Mouse (Mus musculus) cerebellum, adult 9-11 months (tissue): ENCODE measurements around the gene Ywhae.

ENCODE experiments used
- DNase-seq: peaks from one replicate; pipeline ENCODE4 v3.0.0; 2022

Gene Ywhae

DNA sequence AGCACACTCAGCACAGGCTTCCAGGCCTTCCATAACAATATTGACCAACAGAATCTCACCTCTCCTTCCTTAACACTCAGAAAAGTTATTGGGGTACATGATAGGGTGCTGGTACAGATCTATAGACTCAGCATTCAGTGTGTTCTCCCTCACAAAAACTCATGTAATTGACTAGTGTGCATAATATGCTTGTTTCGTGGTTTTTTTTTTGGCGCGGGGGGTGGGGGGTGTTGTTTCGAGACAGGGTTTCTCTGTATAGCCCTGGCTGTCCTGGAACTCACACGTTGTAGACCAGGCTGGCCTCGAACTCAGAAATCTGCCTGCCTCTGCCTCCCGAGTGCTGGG lies 5.8 kb downstream of the Ywhae start:
- no peak for DNase-seq

DNA sequence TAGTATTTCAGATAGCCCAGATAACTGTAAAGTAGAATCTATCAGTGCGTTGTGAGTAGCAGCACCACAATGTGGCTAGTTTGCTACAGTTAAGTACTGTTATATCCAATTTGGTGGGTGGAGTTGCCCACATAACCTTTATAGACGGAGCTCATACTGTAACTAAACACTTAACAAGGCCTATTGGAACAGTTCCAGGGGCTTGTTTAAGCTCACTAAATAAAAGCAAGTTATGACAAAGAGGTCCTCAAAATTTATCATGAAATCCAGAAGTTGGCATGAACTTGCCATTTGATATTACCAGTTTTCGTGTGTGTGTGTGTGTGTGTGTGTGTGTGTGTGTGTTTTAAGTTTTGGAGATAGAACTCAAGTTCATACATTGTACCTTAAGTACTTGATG lies 7.5 kb downstream of the Ywhae start:
- DNase-seq = no peak

DNA sequence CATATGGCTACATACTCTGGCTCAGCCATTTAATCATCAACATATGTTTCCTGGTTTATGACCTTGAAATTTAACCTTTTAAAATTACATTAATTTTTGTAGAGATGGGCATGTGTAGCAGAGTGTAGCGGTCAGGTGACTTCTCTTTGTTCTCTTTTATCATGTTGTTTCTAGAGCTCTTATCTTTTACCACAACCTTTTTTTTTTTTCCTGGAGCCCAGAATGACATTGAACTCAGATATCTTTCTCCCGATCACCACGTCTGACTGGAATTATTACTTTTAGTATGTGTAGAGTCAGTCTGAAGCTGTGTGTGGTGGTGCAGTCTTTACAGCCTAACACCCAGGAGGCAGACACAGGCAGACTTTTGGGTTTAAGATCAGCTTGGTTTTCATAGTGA lies 8.9 kb downstream of the Ywhae start:
- DNase-seq = no peak

DNA sequence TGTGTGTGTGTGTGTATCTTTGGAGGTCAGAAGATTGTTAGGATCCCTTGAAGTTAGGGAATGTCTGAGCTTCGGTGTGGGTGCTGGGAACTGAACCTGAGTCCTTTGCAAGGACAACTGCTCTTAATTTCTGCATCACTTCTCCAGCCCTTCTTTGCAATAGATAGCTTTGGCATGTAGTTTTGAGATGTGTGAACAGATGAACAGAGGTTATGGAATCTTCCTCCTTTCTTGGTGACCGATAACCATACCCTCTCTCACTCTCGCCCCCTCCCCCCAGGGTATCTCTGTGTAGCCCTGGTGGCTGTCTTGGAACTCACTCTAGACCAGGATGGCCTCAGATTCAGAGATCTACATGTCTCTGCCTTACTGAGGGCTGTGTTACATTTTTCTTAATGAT lies 12.1 kb downstream of the Ywhae start:
- DNase-seq = no peak

DNA sequence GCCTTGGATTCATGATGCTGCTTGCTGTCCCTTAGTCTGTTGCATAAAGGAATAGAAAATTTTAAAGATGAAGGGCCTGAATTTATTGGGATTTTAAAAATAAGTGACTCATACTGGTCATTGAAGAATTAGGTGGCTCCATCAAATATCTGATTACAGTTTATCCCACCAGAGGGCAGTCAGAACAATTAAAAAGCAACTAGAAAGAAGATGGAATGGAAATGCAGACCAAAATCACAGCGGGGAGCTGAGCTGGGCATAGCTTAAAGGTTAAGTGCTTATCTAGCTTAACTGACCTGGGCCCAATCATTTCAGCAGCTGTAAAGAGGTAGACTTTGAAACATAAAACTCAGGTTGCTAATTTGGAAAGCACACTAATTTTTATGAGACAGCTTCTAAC lies 17.9 kb downstream of the Ywhae start:
- no peak for DNase-seq

DNA sequence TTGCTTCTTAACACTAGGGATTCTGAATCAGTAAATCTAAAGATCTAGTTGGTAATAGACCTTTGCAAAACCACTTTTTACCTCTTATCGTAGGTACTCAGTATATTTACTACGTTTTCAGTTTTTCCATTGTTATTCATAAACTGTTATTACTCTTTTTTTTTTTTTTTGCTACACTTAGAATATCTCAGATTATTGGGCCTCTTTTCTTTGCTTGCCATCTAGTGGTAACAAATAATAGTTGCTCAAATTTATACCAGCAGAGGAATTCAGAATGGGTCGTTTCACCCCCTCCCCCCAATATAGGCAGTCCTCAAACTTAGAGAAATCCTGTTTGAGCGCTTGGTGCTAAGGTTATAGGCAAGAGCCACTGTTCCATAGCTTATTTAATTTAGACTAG lies 18.4 kb downstream of the Ywhae start:
- no peak for DNase-seq

DNA sequence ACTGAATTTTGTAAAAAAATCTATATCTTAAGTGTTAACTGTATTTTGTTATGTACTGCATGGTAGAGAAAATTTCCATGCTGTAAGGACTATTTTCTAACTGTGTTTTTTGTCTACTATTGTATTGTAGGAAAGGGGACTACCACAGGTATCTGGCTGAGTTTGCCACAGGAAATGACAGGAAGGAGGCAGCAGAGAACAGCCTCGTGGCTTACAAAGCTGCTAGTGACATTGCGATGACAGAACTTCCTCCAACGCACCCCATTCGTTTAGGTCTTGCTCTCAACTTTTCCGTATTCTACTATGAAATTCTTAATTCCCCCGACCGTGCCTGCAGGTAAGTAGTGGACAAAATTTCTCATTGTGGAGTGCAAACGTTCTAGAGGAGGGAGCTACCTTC lies 24.0 kb downstream of the Ywhae start:
- no peak for DNase-seq

DNA sequence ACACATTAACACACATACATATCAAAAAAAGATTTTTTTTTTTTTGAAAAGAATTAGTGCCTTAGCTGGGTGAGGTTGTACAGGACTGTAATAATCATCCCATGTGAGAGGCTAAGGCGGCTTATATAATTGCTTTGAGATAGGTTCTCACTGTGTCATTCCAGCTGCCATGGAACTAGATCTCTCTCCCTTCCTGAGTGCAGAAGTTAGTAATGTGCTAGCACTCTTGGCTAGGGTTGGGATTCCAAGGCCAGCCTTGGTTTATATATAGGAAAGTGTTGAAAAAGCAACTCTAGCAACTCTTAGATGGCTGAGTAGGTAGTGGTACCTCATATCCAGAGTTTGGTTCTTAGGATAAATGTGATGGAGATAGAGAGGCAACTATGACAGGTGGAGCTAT lies 25.9 kb downstream of the Ywhae start:
- no peak for DNase-seq

DNA sequence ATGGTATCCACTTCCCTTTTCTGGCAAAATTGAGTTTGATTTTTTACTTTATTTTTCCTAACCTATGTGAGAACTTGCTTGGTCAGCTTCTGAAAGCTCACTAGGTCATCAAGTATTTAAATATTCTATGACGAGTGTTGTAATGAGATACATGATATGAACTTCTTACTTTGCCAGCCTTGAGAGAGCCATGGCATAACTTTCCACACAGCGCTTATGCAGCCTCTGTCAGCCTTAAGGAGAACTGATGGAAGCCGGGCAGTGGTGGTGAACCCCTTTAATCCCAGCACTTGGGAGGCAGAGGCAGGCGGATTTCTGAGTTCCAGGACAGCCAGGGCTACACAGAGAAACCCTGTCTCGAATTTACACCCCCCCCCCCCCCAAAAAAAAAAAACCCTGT lies 28.1 kb downstream of the Ywhae start:
- DNase-seq = no peak

DNA sequence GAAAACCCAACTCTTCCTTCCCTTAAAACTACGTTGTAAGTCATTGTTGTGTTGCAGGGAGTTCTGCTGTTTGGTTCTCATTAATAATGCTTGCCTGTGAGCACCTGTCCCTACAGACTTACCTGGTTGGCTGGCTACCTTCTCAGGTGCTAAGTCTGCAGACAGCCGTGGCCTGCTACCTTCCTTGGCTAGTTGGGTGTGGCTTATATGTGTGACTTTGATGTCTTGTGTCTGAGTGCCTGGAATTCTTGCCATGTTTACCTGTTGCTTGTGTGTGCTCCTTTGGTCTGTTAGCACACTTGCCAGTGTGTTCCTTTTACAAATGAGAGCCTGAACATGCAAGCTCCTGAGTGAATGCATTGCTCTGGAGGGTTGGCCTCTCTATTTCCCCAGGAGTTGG lies 30.0 kb downstream of the Ywhae start:
- DNase-seq = no peak

DNA sequence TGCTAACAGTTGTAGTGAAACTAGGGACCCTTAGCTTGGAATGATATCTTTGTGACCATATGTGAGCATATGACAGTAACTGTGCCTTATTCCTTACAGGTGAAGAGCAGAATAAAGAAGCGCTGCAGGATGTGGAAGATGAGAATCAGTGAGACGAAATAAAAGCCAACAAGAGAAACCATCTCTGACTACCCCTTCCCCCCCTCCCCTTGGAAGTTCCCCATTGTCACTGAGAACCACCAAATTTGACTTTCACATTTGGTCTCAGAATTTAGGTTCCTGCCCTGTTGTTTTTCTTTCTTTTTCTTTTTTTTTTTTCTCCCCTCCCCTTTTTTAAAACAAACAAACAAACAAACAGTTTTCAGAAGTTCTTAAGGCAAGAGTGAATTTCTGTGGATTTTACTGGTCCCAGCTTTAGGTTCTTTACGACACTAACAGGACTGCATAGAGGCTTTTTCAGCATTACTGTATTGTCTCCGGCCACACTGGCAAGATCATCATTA lies 31.9 kb downstream of the Ywhae start:
- no peak for DNase-seq

DNA sequence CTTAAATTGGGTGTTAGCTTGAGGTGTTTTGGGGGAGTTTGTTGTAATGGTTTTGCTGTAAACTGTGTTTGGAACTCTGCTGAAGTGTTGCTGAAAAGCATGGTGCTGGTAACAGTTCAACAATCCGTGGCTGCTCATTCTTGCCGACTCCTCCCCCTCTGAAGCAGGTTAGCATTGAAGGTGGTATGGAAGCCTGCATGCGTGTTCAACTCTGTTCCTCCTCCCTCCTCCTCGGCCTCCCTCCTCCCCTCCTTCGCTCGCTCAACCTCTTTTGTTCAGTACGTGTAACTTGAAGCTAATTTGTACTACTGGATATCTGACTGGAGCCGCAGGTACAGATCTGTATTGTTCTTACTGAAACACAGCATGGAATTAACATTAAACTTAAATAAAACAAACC lies 32.5 kb downstream of the Ywhae start:
- DNase-seq = no peak

DNA sequence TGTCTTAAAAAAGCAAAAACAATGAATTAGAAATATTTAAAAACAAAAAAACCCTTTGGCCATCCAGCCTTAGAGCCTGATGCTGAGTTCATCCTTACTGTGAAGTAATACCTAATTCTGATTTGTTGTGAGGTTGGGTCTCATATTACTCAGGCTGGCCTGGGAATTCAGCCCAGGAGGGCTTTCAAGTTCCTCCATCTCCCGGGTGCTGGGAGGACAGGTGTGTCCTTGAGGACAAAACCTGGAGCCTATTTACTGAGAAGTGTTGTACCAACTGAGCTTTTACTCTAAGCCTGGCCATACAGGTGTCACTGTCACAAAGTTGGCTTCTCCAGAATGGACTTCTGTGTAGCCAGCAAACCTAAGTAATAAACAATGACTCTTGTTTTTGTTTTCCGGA lies 34.3 kb downstream of the Ywhae start:
- DNase-seq = no peak

DNA sequence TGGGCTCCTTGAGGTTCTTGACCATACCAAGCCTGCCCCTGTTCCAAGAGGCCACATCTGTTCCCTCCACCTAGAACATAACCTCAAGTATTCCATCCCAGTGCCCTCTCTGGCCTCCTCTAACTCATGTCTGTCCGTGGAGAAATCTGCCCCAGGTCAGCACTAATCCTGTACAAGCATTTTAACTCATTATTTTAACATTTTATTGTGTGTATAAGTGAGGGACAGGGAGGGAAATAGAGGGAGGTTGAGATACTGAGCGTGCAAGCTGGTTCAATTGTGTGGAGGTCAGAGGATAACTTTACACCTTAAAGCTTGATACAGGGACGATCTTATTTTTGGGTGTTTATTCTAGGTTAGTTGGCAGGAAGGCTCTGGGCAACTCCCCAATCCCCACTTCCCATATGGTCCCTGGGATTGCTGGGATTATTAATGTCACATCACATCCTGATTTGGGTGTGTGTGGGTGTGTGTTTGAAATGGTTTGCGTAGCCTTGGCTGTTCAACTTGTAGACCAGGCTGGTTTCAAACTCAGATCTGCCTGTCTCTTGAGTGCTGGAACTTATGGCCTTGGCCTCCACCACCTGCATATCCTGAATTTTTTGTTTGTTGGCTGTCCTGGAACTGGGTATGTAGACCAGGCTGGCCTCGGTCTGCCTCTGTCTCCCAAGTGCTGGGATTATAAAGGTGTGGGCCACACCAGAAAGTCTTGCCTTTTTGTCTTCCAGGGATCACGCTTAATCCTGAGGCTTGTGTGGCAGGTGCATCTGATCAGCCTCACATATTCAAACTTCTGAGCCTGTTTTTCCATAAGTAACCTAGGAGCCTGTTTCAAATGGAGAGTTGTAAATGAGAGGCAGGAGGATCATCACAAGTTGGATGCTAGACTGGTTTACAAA lies 35.7 kb downstream of the Ywhae start:
- no peak for DNase-seq

DNA sequence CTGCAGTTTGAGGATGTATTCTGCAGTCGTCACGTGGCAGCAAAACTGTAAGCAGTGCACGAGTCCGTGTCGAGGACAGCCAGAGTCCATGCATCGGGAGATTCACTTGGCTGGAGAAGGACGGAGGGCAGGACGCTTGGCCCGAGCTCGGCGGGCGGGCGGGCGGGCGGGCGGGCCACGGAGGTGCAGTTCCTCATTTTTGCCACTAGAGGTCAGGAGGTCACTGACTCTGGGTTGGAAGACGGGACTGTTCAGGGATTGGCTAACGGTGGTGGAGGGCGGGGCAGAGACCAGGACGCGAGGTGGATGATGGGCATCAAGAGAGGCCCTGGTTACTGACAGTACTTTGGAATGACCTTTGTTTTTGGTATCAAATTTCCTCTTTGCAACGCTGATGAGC lies 36.5 kb downstream of the Ywhae start:
- DNase-seq = peak; percentile 87

DNA sequence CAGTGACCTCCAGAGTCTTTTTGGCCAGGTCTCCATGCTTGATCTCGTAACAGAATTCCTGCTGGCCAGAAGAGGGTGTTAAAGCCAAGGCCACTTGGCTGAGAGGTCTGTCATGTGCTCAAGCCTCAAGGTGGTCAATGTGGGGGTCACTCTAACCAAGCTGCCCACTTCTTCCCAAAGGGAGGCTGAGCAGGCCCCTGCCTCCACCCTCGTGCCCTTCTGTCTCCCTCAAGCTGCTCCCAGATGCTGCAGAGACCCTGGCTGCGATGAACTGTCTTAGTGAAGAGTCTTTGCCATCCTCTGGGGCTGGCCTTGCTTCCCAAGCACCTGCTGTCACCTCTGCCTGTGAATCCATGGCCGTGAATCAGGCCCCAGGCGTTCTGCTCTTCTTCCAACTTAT lies 39.9 kb downstream of the Ywhae start:
- no peak for DNase-seq

DNA sequence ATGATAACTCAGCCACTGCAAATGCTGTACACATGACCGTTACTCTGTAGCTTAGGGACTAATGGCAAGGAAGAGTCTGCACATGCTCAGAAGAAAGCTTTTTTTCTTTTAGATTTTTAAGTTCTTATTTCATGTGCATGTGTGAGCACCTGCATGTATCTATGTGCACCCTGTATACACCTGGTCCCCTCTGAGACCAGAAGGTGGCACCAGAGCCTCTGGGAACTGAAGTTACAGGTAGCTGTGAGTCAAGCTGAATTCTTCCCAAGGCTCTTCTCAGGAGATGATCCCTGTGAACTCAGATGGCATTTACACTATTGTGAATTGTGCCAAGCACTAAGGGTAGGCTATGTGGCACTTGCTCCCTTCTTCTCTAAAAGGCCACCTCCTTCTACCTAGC lies 43.2 kb downstream of the Ywhae start:
- no peak for DNase-seq

DNA sequence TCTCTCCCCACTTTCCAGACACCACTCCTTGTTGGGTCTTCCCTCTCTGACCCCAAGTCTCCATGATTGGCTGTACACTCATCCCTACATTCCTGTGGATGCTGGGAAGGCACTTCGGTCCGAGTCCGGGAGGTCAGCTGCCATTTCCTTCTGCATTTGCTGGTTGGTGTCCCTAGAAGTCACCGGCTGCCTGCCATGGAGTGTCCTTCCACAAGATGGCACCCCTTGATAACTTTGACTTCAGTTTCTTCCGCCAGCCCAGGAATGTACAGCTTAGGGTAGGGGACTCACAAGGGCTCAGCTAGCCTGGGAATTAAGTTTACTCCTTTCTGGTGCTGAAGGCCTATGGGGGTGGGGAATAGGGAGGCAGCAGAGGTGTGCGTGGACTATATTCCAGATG lies 49.2 kb downstream of the Ywhae start:
- peak; percentile 72 for DNase-seq

DNA sequence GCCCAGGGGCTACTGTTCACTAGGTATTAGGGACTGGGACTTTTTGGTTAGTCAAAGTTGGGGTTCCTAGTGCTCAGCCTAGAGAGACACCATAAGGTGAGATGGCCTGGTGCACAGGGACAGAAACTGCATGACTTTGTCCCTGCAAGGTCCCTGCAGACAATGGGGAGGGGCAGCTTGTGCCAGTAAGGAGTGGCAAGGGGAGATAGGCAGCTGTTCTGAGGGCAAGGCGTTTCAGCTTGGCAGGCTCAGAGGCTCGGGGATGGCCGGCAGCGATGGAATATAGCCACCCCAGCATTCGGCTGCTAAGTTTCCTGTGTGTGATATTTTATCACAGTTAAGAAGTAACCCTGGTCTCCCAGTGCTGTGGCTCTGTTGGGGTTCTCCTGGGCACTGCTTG lies 51.1 kb downstream of the Ywhae start:
- no peak for DNase-seq

DNA sequence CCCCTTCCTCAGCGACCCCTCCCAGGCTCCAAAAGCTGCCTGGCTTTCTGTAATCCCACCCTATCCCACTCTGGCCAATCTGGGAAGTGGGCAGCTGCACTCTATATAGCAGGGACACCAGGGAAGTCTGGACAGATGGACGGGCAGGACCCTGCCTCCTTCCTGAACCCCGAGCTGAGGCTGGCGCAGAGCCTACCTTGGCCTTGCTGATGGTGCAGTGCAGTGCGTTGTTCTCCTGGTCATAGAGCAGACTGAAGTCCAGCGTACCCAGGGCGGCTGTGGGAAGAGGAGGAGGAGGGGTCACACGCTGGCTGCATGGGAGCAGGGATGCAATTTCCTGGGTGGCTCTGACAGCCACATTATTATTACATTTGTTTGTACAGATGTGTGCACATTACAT lies 53.2 kb downstream of the Ywhae start:
- no peak for DNase-seq

DNA sequence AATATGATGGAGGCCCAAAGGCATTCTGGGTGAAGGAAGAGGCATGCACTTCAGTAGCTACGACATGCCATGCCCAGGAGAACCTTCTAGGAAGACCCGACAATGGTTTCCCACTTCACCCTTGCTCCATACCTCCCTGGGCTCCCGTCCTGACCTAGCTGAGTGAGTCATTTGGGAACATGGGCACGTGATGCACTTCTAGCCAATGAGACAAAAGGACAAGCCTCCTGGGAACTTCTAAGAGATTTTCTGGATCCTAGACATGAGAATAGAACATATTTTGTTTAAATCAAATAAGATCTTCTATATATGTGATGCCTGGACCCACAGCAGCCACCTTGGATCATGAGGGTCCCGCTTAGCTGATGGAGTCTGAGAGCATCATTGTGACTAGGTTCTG lies 59.9 kb downstream of the Ywhae start:
- DNase-seq = no peak

DNA sequence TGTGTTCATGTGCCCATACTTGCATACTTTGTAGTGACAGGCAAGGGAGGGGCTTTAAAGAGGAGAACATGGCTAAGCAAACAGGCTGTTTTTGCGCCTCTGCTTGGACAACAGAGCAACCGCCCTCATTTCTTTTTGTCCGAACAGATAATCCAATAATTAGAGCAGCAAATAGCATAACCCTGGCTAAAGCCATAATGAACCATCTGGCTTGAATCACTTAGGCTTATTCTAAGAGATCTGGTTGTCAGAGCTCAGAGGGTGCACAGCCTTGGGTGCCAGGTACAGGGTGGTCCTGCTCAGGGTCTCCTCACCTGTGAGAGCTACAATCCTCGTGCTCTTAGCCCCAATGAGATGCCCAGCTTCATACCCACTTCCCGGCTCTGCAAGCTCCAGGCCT lies 60.7 kb downstream of the Ywhae start:
- no peak for DNase-seq

DNA sequence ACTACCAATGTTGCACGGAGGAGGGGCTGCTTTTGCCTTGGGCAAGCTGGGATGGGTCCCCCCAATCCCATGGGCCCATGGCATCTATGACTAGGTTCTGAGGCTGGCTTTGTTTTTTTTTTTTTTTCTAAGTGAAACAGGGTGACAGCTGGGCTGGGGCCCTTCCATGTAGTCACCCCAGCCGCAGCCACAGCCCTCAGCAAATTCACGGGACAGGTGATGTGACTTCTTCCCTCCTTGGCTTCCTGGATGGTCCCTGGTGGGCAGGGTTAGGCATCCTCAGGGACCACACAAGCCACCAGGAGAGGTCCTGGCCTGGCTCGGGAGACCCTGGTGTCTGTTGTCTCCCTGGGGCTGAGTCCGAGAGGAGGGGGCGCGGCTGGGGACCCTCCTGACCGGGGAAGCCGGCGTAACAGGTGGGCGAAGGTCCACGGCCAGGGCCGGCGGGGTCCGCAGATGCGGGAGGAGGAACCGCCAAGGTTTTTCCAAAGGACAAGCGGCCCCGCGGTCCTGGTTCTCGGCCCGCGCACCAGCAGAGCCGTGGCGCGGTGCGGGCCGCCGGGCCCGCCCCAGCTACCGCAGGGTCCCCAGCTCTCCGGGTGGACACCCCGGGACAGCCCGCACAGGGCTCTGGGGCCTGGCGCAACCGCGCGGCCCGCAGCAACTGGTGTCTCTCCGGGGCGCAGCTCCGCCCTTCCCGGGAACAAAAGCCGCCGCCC lies 62.1 kb downstream of the Ywhae start:
- DNase-seq = no peak

DNA sequence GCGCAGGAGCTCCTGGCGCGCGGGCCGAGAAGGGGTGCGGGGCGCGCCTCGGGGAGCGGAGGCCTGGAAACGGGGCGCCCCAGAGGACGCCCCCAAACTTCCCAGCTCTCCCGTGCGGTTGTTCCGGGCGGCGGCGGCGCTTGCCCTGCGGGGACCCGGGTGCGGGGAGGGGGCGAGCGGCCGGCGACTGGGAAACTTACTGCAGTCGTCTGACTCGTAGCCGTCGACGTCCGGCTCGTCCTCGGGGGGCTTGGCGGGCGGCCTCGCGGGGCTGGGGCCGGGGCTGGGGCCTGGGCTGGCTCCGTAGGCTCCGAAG lies 62.6 kb downstream of the Ywhae start:
- no peak for DNase-seq

DNA sequence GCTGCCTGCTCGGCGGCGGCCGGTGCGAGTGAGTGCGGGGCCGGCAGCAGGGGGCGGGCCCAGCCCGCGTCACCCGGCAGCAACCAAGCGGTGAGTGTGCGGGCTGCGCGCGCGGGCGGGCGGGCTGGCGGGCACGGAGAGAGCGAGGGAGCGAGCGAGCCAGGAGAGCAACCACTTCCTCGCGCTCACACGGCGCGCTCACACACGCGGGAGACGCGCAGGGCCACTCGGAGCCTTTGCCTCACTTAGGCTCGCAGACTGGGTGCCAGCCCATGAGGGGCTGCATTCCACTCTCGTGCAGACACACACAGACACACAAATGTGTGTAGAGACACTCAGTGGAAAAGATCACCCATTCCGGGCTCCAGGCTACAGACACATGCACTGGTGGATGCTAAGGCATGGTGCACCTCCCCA lies 63.4 kb downstream of the Ywhae start, which contains the start of gene Doc2b:
Doc2b (minus strand) TSS at position 21 of the 417 bp plus-strand sequence.
- peak; percentile 70 for DNase-seq
